Mouse (Mus musculus) right cerebral cortex, adult 18-20 months (tissue): ENCODE measurements at regions not wholly inside any gene's neighbourhood (a gene's known extent, or its start where the extent isn't known, plus 50 kb on each side); places are given as distances from the start of the nearest gene placed in this dataset.

Experiments
- DNase-seq: peaks from one replicate; pipeline ENCODE4 v3.0.0; 2022; ENCODE audit warnings: mixed read lengths

DNA sequence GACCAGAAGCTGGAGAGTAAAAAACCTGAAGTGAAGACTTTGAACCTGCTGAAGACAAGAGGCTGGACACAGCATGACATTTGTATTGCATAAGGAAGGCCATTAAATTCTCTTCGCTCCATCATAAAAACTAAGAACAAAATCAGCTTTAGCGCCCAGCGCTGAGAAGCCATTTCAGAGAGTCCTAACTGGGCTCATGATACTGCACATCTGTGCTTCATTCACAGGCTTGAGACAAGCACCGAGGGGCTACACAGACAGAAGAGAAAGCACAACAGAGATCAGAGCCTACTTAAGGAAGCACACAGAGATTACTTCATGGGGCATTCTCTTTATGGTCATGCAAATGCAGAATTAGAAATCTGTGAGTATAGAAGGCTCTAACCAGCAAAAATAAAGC, 338.2 kb upstream of the G2e3 start:
- DNase-seq: no peak

DNA sequence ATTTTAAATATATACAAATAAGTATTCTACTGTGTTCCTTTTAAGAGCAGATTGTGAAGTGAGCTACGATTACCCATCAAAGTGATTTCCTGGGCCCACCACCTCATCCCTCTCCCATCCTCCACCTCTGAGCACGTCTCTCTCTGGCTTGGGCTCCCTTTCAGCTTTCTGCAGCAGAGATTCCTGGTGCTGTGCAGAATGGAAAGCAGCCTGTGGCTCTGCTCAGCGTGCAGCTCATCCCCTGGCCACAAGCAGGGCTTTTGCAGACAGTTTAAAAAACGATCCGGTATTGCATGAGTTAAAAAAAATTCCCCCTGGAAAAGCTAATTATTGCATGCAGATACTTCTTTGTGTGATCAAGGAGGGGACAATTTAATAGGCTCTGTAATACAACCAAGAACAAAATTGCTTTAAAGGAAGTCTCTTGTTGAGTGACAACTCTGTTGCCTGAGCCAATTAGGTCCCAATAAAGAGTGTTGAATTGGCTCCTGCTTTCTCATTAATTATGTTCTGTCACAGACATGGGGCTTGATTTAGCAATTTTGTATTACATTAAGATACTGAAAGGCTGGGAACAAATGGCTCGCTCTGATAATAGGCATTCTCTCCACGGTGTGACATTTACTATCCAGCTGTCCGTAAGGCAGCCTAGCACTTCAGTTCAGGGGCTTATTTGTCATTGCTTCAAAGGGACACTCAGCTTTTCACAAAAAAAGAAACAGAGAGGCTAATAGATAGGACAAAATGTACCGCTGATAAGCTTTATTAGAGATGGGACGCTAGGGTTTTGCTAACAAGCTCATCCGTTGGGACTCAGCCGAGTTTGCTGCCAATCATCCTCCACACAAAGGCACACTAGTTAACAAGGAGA, 345.9 kb upstream of the G2e3 start:
- no peak for DNase-seq

DNA sequence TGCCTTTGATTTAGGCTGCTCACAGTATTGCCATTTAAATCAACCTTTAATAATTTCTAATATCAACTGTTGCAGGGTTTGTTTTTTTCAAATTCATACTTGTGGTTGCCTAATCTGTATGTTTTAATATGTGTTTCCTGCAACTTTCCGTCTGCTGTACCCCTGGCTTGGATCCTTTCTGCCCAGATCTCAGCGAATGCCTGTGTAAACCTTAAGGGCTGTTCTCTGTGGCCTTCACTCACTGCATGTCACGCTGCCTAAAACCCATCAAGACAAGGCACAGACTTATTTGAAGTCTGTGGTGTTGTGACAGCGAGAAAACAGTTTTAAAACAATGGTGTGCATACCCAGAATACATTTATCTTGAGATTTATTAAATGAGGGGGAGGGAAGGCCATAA, 346.8 kb upstream of the G2e3 start:
- DNase-seq: no peak

DNA sequence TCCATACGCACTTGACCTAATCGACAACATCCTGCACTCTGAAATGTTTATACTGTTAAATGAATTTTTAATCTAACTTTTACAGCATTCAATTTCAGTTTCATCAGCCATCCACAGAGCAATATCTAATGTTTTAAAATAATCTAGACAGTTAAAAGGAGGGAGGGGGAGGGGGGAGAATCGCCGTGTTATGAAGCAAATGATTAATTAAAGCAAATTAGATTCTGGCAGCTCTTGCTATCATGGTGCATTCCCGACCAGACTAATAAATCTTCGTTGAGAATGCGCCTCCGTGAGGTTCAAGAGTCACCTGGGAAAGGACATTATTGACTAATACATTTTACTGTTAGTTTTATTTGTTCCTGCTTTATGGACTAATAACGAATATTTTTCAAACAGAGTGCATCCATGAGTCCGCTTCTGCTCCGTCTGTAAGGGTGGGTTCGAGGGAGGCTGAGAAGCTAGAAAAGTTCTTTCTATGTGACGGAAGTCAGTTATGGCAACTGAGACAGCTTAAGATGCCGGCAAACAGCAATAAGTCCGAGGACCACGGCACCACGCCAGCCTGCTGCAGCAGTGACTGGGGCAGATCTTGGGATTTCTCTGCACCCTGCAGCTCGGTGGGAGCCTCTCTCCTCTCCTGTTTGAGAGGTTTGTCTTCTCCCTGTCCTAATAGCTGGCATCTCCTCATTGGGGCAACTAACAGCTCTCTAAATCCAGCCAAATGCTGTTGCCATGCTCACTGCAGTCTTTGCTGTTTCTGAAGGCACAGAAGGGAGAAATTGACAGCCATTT, 347.4 kb upstream of the G2e3 start:
- no peak for DNase-seq

DNA sequence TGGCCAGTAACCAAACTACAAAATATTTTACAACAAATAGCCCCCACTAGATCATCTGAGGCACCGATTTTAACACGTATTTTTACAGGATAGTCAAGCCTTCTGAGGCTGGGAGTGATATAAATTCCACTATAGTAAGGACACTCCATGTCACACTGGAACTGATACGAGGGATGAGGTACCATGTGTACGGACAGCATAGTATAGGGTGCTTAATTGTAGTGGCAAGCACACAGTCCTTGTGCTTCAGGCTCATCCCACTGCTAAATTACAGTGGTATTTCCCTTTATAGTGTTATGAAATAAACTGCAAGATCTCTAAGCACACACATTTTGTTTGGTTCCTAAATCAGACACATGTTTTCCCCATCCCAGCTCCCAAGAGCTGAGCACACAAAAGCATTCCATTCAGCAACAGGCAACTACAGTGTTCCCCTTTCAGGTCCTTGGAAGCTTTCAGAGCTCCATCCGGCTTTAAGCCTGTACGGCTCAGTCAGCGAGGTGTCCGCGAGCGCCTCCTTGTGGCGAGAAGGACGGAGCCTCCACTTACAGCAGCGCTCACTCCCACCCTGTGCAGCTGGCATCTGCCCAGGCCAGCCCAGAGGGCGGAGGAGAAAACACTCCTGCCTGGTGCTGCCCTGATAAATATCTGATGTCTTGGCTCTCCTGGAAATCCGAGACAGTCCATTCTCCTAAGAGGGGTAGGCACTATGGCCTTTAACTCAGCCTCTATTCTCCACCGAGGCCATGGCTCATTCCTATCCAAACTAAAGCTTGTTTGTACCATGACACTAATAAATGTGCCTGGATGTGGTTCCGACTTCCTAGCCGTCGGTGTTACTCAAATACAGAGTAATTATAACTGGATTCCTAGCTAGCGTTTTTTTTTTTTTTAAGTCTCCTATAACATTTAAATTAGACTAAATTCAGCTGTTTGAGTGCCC, 348.3 kb upstream of the G2e3 start:
- peak; percentile 80 for DNase-seq

DNA sequence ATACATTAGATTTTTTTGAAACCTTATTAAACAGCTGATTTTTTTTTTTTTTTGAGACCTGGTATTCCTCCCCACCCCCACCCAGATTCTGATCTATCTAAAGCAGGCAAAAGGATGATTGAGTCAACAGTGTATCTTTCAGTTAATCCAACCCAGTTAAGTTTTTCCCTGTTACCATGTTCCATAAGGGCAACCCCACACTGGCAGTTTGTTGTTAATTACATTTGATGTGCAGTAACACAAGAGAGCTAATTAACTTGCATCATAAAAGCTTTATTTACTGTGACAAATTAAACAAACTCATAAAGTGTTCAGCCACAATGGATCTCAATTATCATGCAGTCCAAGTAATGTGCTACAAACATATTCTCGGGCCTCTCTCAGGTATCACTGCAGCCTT, 346.8 kb upstream of the Prkd1 start:
- DNase-seq: no peak

DNA sequence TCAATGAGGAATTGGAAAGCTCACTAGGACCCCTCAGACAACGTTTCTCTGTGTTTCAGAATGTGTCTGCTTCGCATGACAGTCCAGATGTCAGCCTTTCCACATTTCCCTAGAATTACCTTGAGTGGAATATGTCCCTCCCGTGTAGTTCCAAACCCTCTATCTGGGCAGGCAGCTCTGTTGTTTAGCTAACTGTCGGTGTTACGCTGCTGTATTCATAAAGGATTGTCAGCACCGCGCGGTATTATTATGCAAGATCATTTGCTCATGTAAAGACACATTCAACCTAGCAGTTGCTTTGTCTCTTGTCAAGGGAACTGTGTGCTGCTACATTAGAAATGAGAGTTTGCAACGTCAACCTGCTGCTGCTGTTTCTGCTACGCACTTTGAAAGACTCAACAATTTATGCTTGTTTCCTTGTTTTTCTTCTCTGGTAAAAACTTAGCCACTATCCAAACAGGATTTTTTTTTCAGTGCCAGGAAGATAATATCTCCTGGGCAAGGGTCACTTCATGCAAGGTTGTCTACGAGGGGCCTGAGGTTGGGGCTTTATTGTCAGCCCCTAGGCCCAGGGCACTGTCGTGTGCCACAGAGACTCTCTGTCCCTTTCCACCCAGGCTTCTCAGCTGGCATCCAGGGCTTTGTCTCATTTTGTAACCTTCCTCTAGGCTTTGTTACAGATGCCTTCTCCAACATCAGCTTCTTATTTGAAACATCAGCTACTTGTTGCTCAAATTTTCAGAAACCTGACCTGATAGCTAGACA, 340.8 kb upstream of the Prkd1 start:
- DNase-seq: no peak

DNA sequence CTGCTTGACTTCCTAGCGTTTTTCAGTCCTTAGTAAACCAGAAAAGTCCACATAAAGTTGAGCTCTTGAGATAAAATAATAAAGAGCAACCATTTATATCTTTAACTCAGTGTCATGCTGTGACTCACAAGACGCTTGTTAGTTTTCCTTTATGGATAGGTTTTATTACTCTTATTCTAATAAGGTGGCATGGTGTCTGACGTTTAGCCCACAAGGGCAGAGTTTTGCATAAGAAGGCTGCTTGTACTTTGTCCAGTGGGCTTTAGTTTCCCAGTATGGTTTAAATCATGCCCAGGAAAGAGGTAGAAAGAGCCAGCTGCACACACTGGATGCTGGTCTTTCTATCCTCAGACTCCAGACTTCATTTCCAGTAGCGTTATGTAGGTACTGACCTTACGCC, 332.4 kb upstream of the Prkd1 start:
- DNase-seq: no peak

DNA sequence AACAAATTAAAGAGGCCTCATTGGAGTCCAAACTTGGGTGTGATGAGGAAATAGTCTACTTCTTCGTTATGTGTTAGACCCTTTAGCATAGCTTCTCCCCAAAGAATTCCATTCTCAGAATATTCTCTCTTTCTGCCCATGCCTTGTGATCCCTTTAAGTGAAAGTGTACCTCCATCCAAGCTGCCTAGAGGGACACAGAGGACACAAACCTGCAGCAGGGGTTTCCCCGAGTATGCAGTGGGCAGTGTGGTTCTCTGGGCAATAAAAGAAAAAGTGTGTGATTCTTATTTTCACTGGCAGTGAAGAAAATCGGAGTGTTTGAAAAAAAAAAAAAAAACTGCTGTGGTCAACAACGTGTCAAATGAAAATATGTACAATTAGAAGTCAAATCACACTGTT, 331.9 kb upstream of the Prkd1 start:
- DNase-seq: no peak

DNA sequence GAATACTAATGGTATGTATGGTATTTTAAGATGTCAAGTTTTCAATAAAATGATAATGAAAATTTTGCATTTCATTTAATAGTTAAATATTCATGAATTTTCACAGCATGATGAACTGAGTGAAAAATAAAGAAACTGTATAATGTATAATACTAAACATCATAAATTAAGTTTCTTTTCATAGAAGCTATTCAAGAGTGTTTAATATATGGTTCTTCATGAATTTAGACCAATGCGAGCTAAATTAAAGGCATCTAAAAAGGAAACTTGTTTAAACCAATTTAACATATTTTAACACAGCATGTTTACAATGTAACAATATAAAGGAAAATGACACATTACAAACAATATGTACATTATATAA, 321.8 kb upstream of the Prkd1 start:
- no peak for DNase-seq

DNA sequence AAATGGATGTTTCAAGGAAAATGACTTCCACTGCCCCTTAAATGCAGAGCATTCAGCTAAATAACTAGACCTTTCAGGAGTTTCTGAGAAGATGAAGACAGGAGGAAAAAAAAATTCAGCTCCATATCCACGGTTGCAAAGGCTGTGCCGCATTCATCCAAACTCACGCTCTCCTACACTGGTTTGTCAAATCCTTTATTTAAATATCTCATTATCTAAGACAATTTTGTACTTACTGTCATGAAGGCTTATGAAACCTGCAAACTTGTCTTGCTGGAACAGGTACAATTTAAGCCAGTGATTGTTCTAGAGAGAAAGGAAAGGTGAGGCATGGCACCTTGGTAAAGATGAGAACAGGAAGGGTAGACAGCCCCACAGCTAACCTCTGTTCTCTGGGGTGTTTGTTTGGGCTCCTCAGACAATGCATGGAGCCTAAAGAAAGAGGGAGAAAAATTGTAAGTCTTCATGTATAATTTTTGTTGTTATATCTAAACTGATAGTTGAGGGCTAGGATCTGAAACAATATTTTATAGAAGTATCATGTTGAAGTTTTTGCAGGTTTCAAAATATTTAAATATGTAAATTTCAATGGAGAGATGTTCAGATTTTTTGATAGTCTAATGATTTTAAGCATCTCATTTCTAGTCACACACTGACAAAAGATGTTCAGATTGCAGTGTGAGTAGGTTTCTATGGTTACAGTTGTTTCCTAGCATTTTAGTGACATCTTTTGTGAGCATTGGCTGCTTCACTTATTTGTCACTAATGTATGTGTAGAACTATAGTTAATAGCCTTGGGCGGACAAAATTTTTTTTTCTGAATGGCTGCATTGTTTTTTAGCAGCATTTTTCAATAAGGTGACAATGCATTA, 321.2 kb upstream of the Prkd1 start:
- no peak for DNase-seq

DNA sequence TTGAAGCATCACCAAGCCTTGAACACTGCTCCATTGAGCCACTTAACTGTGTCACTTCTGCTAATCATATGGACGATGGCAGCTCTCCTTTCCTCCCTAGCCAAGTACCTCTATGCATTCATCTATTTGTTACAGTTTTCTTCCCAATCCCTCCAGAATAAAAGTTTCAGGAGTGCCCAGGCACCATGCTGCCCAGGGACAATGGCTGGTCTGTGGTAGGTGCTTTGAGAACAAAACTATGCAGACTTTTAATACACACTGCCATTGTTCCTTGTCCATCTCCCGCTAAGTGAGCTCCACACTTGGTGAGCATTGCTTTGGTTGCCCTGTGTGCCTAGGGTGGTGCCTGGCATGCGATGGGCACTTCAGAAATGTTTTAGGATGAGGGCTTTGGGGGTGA, 320.5 kb upstream of the Prkd1 start:
- DNase-seq: no peak

DNA sequence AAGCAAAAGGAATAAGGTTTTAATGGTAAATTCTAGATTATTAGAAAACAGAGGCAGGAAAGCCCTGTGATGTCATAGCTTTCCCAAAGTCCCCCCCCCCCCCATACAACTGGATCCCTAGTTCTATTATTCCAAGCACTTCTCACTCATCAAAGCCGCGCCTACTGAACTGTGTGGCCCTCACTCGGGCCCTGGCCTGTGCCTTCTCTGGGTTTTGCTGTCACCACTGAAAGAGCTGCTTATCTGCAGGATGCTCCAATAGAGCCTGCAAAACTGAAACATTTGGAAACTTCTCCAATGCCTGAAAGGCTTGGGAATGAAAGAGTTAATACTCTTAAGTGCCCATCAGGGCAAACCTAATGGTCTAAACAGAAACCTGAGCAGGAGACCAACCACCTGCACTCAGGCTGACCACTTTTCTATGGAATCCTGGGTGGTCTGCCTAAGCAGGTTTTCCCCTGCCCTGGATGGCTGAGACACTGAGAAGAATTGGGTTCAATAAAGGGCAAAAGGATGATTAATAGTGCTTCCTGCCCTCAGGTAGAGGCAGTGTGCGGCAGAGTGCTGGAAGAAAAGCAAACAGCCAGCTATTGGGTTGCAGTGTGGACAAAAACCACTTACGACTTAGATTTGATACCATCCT, 318.4 kb upstream of the Prkd1 start:
- no peak for DNase-seq

DNA sequence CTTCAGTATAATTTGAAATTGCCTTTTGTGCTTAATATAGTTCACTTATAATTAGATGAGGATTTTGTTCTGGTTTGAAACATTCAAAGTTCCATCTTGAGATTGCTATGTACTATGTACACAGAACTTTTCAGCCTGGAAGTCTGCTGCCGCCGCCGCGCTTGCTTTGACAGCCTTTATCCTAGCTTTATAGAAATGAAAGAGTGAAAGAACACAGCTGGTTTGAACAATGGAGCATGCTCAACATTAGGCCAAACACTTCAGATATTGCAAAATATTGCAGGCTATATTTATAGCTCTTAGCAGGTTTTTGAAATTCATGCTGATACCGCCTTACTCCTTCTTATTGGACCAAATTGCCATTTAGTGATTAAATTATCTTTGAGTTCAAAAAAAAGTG, 305.1 kb upstream of the Prkd1 start:
- no peak for DNase-seq

DNA sequence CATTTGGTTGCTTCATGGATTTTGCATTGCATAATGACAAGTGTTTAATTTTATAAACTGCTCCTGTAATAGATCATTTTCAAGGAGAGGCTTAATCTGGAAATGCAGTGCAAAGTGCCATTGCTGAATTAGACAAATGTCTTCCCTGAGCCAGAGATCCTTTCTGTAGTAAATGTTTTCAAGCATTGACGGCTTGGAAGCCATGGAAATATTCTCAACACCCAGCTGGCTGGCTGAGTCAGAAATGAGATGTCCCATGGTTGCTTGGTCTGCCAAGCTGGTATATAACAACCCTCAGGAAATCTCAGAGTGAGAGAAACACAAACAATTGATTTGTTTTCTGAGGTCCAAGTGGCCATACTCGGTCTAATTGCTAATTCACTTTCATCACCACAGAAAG, 298.1 kb upstream of the Prkd1 start:
- DNase-seq: peak; percentile 49

DNA sequence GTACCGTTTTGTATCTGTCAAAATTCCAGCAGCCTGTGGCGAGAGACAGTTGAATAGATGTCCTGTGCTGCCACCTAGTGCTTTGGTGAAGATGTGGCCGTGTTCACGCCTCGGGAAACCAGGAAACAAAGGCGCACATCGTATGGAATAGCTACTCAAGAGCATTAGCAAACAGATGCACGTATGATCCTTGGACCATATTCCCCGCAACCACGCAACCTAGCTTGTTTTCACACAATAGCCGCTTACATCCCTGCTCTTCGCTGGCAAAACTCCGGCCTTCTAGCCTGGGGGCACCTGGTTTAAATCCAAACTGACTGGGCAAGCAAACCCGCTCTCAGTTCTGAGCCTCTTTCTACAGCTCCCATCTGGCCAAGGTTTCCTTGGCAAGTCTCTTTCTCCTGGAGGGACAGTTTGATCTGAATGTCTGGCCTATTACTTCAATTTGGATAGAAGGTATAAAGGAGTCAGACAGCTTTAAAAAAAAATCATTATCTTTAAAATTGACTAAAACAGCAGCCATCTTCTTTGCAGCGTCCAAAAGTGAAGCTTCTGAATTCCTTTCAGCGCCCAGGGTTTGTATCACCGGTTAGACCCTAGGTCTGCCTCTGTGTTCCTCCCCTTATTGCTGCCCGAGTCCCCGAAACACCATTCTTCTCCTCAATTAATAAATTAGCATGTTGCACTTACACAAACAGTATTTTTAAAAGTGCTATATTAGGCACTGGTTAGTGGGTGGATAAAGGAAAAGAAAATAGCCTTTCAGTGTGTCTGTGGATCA, 295.0 kb upstream of the Prkd1 start:
- DNase-seq: peak; percentile 84

DNA sequence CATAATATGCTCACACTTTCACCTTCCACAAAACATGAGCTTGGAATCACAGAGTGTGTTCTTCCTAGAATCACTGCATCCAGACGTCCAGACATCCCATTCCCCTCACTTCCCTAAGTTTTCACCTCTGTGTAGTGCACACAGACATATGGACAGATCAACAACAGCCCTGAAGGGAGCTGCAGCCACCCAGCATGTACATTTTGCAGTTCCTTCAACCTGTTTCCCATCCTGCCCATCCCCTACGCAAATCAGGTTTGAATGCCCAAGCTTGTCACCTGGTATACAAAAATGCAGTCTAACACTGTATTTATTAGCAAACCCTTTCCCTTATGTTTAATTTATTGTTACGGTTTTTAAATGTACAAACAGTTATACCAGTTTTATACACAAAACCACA, 294.4 kb upstream of the Prkd1 start:
- DNase-seq: no peak

DNA sequence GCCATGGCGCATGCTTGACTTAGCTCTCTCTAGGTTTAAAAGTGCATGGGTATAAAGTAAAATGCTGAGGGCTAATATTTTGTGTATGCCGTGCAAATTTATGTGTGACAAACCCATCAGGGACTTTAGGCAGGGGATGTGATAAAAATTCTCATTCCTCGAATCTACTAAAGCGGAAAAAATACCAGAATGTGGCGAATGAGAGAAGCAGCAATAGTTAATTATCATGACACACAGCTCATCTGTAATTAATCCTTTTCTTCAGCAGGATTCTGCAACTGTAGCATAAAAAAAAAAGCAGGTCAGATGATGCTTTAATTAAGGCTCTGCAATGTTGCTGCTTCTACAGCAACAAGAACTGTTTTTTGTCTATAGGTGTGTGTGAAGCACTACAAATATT, 286.6 kb upstream of the Prkd1 start:
- DNase-seq: no peak

DNA sequence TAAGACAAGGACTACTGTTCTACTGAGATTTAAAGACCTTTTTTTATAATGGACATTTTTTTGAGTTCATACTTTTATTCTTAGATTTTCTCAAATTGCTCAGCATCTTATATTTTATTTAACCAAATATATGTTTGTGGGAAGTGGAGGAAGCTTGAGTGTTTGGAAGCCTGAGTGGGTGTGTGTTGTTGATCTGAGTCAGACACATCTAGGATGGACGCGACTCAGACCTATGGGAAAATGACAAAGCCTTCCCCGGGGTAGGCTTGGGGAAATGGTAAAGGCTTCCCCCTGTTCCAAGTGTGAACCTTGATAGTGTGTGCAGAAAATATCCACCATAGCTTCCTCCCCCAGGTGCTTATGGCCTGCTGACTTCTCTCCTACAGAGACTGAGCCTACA, 283.6 kb upstream of the Prkd1 start:
- DNase-seq: no peak

DNA sequence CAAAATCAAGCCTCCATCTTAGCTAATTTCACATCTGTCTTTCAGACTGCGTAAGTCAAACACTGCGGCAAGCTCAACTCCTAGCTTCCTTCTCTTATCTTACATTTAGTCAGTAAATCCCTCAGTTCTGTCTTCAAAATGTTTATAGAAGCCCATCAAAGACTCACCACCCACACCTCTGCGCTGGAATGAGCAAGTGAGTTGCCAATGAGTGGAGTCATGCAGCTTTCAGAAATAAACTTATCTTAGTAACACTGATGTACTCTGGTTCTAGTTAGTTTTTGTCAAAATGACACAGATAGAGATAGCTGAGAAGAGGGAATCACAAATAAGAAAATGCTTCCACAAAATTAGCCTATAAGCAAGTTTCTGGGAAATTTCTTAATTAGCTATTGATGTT, 280.7 kb upstream of the Prkd1 start:
- no peak for DNase-seq
